Mouse (Mus musculus): ENCODE results near the gene Rtf1. TPM values are rescaled to one million over a fixed set of nuclear protein-coding genes. Genes with fewer than 3 reads are reported as not detected.

Rtf1 gene
- total and polyA plus RNA-seq, 2 experiments from 2014 or later, result 27.0 to 76.3 TPM

GRCm38 (mm10) chr2:119760251-119760650, 85.4 kb downstream of the Rtf1 start, which contains the start of gene Ltk:
Gene Ltk, minus strand, starts transcription at chr2:119760431.
- no peak within 1 kb of the TSS for H3K4me2 ChIP-seq (ENCODE audit: low read depth, low read length, poor library complexity, severe bottlenecking)
- H3K36me3 ChIP-seq (ENCODE audit: insufficient read depth, low read length), result peaks cover 10% of the 10 kb centered on the region; the same call in 1 of the 2 replicates
- H3K9ac ChIP-seq (replicated peaks; ENCODE audit: low read length, poor library complexity, severe bottlenecking), result no peak within 1 kb of the TSS
- ATAC-seq (ENCODE audit: low FRiP score) (no peak), DNase-seq (ENCODE audit: low spot score) (no peak)
- no peak within 1 kb of the TSS for H3K27ac ChIP-seq (ENCODE audit: low read depth, low read length)
- TF ChIP-seq CTCF (IDR thresholded peaks at IDR 0.05), result no peak
- H3K4me3 ChIP-seq (ENCODE audit: low read depth, low read length), result no peak within 1 kb of the TSS
- H3K27me3 ChIP-seq (ENCODE audit: insufficient read depth, low read length), result peaks cover 24% of the 10 kb centered on the region
- WGBS, result 21% methylated on average over 9 of the region's 9 CpGs
- 0 out of 2 replicates have a peak, but pooled peaks cover 6% of the 10 kb centered on the region for H3K4me1 ChIP-seq (ENCODE audit: insufficient read depth, low read length)
- no peaks in the 10 kb centered on the region for H3K9me3 ChIP-seq (ENCODE audit: low read length)

GRCm38 (mm10) chr2:119762276-119762675, 87.4 kb downstream of the Rtf1 start:
- no peak for DNase-seq (ENCODE audit: low spot score)
- H3K27me3 ChIP-seq (ENCODE audit: insufficient read depth, low read length), result peaks cover 22% of the 10 kb centered on the region
- no peaks in the 10 kb centered on the region for H3K9me3 ChIP-seq (ENCODE audit: low read length)
- H3K4me2 ChIP-seq (ENCODE audit: low read depth, low read length, poor library complexity, severe bottlenecking), result no peak overlapping the region
- H3K4me1 ChIP-seq (ENCODE audit: insufficient read depth, low read length), result 0 out of 2 replicates have a peak, but pooled peaks cover 6% of the 10 kb centered on the region
- 80% methylated on average over 1 of the region's 1 CpGs for WGBS
- H3K27ac ChIP-seq (ENCODE audit: low read depth, low read length), result no peak overlapping the region
- no peak overlapping the region for H3K4me3 ChIP-seq (ENCODE audit: low read depth, low read length)
- no peak for ATAC-seq (ENCODE audit: low FRiP score)
- H3K36me3 ChIP-seq (ENCODE audit: insufficient read depth, low read length), result peaks cover 11% of the 10 kb centered on the region; the same call in 1 of the 2 replicates
- no peak overlapping the region for H3K9ac ChIP-seq (replicated peaks; ENCODE audit: low read length, poor library complexity, severe bottlenecking)
- no peak for TF ChIP-seq CTCF (IDR thresholded peaks at IDR 0.05)

DNA sequence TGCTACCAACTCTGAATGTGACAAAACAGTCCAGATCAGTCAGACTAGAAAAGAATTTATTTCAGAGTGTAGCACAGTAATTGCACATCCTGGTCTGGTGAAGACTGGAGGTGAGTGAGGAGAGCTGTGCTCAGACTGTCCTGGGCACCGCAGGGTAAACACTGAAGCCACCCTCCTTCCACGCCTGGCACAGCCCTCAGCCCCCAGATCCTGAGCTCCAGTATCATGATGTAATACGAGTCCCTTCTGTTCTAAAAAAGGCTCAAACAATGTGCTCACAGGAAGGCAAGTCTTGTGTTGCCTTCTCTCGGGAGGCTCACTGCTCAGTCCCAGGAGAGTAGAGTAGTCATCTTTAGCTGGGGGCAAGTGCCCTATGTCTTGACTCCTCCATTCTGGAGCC, 89.1 kb downstream of the Rtf1 start:
- no peak for DNase-seq (ENCODE audit: low spot score)
- no peak for ATAC-seq (ENCODE audit: low FRiP score)
- TF ChIP-seq CTCF (IDR thresholded peaks at IDR 0.05), result no peak
- H3K4me3 ChIP-seq (ENCODE audit: low read depth, low read length), result no peak overlapping the region
- peaks cover 13% of the 10 kb centered on the region for H3K27me3 ChIP-seq (ENCODE audit: insufficient read depth, low read length)
- H3K27ac ChIP-seq (ENCODE audit: low read depth, low read length), result no peak overlapping the region
- no peak overlapping the region for H3K9ac ChIP-seq (replicated peaks; ENCODE audit: low read length, poor library complexity, severe bottlenecking)
- no peaks in the 10 kb centered on the region for H3K9me3 ChIP-seq (ENCODE audit: low read length)
- no peaks in the 10 kb centered on the region for H3K4me1 ChIP-seq (ENCODE audit: insufficient read depth, low read length)
- peaks cover 23% of the 10 kb centered on the region for H3K36me3 ChIP-seq (ENCODE audit: insufficient read depth, low read length)
- H3K4me2 ChIP-seq (ENCODE audit: low read depth, low read length, poor library complexity, severe bottlenecking), result no peak overlapping the region
- 75% methylated on average over 4 of the region's 4 CpGs for WGBS

DNA sequence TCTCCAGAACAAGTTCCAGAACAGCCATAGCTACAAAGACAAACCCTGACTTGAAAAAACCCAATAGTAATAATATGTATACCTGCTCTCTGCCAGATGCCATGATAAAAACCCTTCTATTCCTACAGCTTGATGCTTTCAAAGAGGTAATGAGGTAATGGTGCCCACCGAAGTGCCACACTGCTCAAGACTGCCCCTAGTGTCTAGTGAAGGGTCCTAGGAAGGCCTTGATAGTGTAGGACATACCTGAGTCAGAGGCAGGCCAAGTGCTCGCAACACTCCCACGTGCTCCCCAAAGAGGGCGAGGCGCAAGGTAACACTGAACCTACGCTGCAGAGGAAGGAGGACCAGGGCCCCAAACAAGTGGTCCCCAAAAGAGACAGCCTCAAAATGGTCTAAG, 92.4 kb downstream of the Rtf1 start:
- no peak for ATAC-seq (ENCODE audit: low FRiP score)
- Histone ChIP-seq H3K4me3 (ENCODE audit: low read depth, low read length) (no peak overlapping the region), H3K27me3 (ENCODE audit: insufficient read depth, low read length) (no peaks in the 10 kb centered on the region), H3K27ac (ENCODE audit: low read depth, low read length) (no peak overlapping the region), H3K9me3 (ENCODE audit: low read length) (no peaks in the 10 kb centered on the region), H3K36me3 (ENCODE audit: insufficient read depth, low read length) (peaks cover 54% of the 10 kb centered on the region), H3K4me2 (ENCODE audit: low read depth, low read length, poor library complexity, severe bottlenecking) (no peak overlapping the region), H3K9ac (replicated peaks; ENCODE audit: low read length, poor library complexity, severe bottlenecking) (no peak overlapping the region), H3K4me1 (ENCODE audit: insufficient read depth, low read length) (no peaks in the 10 kb centered on the region)
- DNase-seq (ENCODE audit: low spot score), result no peak
- WGBS, result 92% methylated on average over 6 of the region's 6 CpGs
- TF ChIP-seq CTCF (IDR thresholded peaks at IDR 0.05), result no peak; the same call in 1 of the 2 replicates

Other genes starting within 250 kb of the Rtf1 start
- gene Ino80, start 197.4 kb upstream of the Rtf1 start, total RNA-seq (2014; rRNA removed), result 13.2 and 15.0 TPM in 2 replicates
- 2.2 and 2.4 TPM in 2 replicates for gene Ino80, start 197.4 kb upstream of the Rtf1 start, polyA plus RNA-seq (2015; fragmentation: Nextera tagmentation; extraction: Ambion mirVana)
- 0.93 and 2.3 TPM in 2 replicates for gene Exd1, start 127.4 kb upstream of the Rtf1 start, total RNA-seq (2014; rRNA removed)
- gene Exd1, start 127.4 kb upstream of the Rtf1 start, polyA plus RNA-seq (2015; fragmentation: Nextera tagmentation; extraction: Ambion mirVana), result 0.84 and 0.91 TPM in 2 replicates
- 54.7 and 69.4 TPM in 2 replicates for gene Chp1, start 127.4 kb upstream of the Rtf1 start, total RNA-seq (2014; rRNA removed)
- 51.0 and 51.5 TPM in 2 replicates for gene Chp1, start 127.4 kb upstream of the Rtf1 start, polyA plus RNA-seq (2015; fragmentation: Nextera tagmentation; extraction: Ambion mirVana)
- gene Nusap1, start 56.8 kb upstream of the Rtf1 start, total RNA-seq (2014; rRNA removed), result 3.9 and 6.3 TPM in 2 replicates
- gene Nusap1, start 56.8 kb upstream of the Rtf1 start, polyA plus RNA-seq (2015; fragmentation: Nextera tagmentation; extraction: Ambion mirVana), result 4.2 and 4.8 TPM in 2 replicates
- gene Oip5, start 56.6 kb upstream of the Rtf1 start, total RNA-seq (2014; rRNA removed), result 3.1 and 5.2 TPM in 2 replicates
- 2.9 and 3.0 TPM in 2 replicates for gene Oip5, start 56.6 kb upstream of the Rtf1 start, polyA plus RNA-seq (2015; fragmentation: Nextera tagmentation; extraction: Ambion mirVana)
- 17.6 and 18.1 TPM in 2 replicates for gene Ndufaf1, start 12.2 kb upstream of the Rtf1 start, total RNA-seq (2014; rRNA removed)
- 43.6 and 44.1 TPM in 2 replicates for gene Ndufaf1, start 12.2 kb upstream of the Rtf1 start, polyA plus RNA-seq (2015; fragmentation: Nextera tagmentation; extraction: Ambion mirVana)
- 0.42 and 3.4 TPM in 2 replicates for gene Itpka, start 67.3 kb downstream of the Rtf1 start, total RNA-seq (2014; rRNA removed)
- gene Itpka, start 67.3 kb downstream of the Rtf1 start, polyA plus RNA-seq (2015; fragmentation: Nextera tagmentation; extraction: Ambion mirVana), result 0.50 and 0.57 TPM in 2 replicates
- gene Ltk, start 85.4 kb downstream of the Rtf1 start, total RNA-seq (2014; rRNA removed), result 8.1 and 9.9 TPM in 2 replicates
- 2.7 and 3.2 TPM in 2 replicates for gene Ltk, start 85.4 kb downstream of the Rtf1 start, polyA plus RNA-seq (2015; fragmentation: Nextera tagmentation; extraction: Ambion mirVana)
- 16.0 and 20.5 TPM in 2 replicates for gene Rpap1, start 112.5 kb downstream of the Rtf1 start, total RNA-seq (2014; rRNA removed)
- gene Rpap1, start 112.5 kb downstream of the Rtf1 start, polyA plus RNA-seq (2015; fragmentation: Nextera tagmentation; extraction: Ambion mirVana), result 11.1 and 11.4 TPM in 2 replicates
- gene Tyro3, start 122.7 kb downstream of the Rtf1 start, total RNA-seq (2014; rRNA removed), result 66.3 and 72.0 TPM in 2 replicates
- 21.3 and 21.8 TPM in 2 replicates for gene Tyro3, start 122.7 kb downstream of the Rtf1 start, polyA plus RNA-seq (2015; fragmentation: Nextera tagmentation; extraction: Ambion mirVana)
- gene Mga, start 222.2 kb downstream of the Rtf1 start, total RNA-seq (2014; rRNA removed), result 68.4 and 75.1 TPM in 2 replicates
- gene Mga, start 222.2 kb downstream of the Rtf1 start, polyA plus RNA-seq (2015; fragmentation: Nextera tagmentation; extraction: Ambion mirVana), result 11.9 and 16.2 TPM in 2 replicates